Mouse (Mus musculus): ENCODE data around the gene Mug2.
"Not testable (repeated sequence)": the region's sequence is repeated elsewhere in the genome, so short reads cannot be mapped to it uniquely, and the experiment has no call there.

Gene Mug2

GRCm38 (mm10) chr6:122006461-122006860 is at the start of gene Mug2:
Mug2 (plus strand) TSS chr6:122006761.
- DNase-seq (ENCODE audit: low read depth, low spot score): not testable (repeated sequence)

- not testable (repeated sequence) for DNase-seq (ENCODE audit: low read depth, low spot score)
Observed at GRCm38 (mm10) chr6:121957803-121958349, 48.7 kb upstream of the Mug2 start.

GRCm38 (mm10) chr6:121975701-121976100 is 30.9 kb upstream of the Mug2 start:
- no peak for DNase-seq (ENCODE audit: low read depth, low spot score)

- DNase-seq (ENCODE audit: low read depth, low spot score): no peak
Observed at GRCm38 (mm10) chr6:122100904-122101303, 94.3 kb downstream of the Mug2 start.

GRCm38 (mm10) chr6:122101671-122102070 is 95.1 kb downstream of the Mug2 start:
- DNase-seq (ENCODE audit: low read depth, low spot score): no peak

- DNase-seq (ENCODE audit: low read depth, low spot score): no peak
Observed at GRCm38 (mm10) chr6:122116963-122117362, 110.4 kb downstream of the Mug2 start.

GRCm38 (mm10) chr6:122129521-122129920 is 123.0 kb downstream of the Mug2 start:
- no peak for DNase-seq (ENCODE audit: low read depth, low spot score)
